Mouse (Mus musculus) kidney, adult 9 months (tissue): ENCODE results near the gene E130218I03Rik.

Source experiments
- DNase-seq: peaks from one replicate; pipeline ENCODE4 v3.0.0; 2022

Gene E130218I03Rik

GRCm38 (mm10) chr4:134287575-134288025 lies 44.1 kb downstream of the E130218I03Rik start, which contains the start of gene Pdik1l:
TSS of gene Pdik1l (minus strand) at chr4:134287895.
- DNase-seq, result peak; percentile 79

- no peak for DNase-seq
Measured at GRCm38 (mm10) chr4:134288397-134289256, 45.2 kb downstream of the E130218I03Rik start.

- peak; percentile 74 for DNase-seq
Measured at GRCm38 (mm10) chr4:134292067-134292466, 48.6 kb downstream of the E130218I03Rik start.

DNA sequence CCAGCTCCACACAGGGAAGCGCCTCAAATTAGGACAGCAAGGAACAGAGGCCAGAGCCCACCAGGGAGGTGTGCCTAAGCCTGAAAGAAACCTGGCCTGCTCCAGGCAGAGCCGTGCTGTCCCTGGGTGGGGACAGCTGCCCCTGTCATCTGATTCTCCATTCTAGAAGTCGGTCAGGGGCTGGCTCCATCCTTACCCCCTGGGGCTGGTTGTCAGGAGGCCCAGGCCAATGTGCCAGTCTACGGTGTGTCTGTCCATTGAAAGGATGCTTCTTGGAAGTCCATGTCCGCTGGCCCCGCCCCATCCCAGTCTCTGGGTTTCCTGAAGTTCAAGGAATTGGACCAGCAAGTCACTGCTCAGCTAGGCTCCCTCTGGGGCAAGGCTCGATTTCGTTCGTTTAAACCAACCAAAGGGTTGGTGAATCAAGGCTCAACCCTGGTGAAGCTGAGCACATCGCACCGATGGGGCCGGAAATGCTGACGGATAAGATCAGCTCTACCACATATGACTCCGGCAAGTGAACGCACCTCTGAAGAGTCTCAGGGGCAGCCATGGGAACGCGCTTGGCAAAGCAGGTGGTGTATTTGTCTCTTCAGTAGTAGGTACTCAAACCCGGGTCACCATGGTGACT lies 49.7 kb downstream of the E130218I03Rik start:
- DNase-seq, result no peak

- DNase-seq, result no peak
Measured at GRCm38 (mm10) chr4:134293692-134294163, 50.3 kb downstream of the E130218I03Rik start.
